Mouse (Mus musculus) limb, embryonic 14.5 days (tissue): Measurements from ENCODE around the gene Gm7247. TPM values are rescaled to one million over a fixed set of nuclear protein-coding genes. Genes with fewer than 3 reads are reported as not detected.
"Not testable (repeated sequence)": the region's sequence is repeated elsewhere in the genome, so short reads cannot be mapped to it uniquely, and the experiment has no call there.

ENCODE experiments used
- ATAC-seq: fragments of 200-750 bp; cut with Nextera tagmentation; 2 replicates; pipeline ENCODE4 v1.8.0; 2017; ENCODE audit warnings: low read depth, moderate number of reproducible peaks, moderate TSS enrichment; ENCODE audit not compliant: low FRiP score
- DNase-seq: peaks from one replicate; pipeline ENCODE4 v3.0.0-alpha.2; 2015; ENCODE audit warnings: low spot score
- H3K27ac ChIP-seq: fragments of 300-500 bp; sonication (generic); replicated peaks from 2 replicates; pipeline ENCODE4 v1.5.1; 2014; ENCODE audit warnings: low read depth, mild to moderate bottlenecking, low read length, moderate library complexity, mixed read lengths
- H3K27me3 ChIP-seq: fragments of 300-500 bp; sonication (generic); 2 replicates; pipeline ENCODE4 v1.6.1; 2014; ENCODE audit warnings: low read length, mixed read lengths; ENCODE audit not compliant: control insufficient read depth, insufficient read depth
- H3K36me3 ChIP-seq: fragments of 300-500 bp; sonication (generic); 2 replicates; pipeline ENCODE4 v1.6.1; 2014; ENCODE audit warnings: mild to moderate bottlenecking, low read length, moderate library complexity, mixed read lengths; ENCODE audit not compliant: control insufficient read depth, insufficient read depth
- H3K4me1 ChIP-seq: fragments of 300-500 bp; sonication (generic); 2 replicates; pipeline ENCODE4 v1.6.1; 2014; ENCODE audit warnings: antibody characterized with exemption, low read length, mixed read lengths; ENCODE audit not compliant: control insufficient read depth, insufficient read depth
- H3K4me2 ChIP-seq: fragments of 300-500 bp; sonication (generic); replicated peaks from 2 replicates; pipeline ENCODE4 v1.6.1; 2014; ENCODE audit warnings: low read depth, mild to moderate bottlenecking, low read length, moderate library complexity; ENCODE audit not compliant: severe bottlenecking
- H3K4me3 ChIP-seq: fragments of 300-500 bp; sonication (generic); replicated peaks from 2 replicates; pipeline ENCODE4 v1.5.1; 2014; ENCODE audit warnings: low read length
- H3K9ac ChIP-seq: fragments of 300-500 bp; sonication (generic); 2 replicates; pipeline ENCODE4 v1.6.1; 2014; ENCODE audit warnings: mild to moderate bottlenecking, low read depth, low read length, moderate library complexity; ENCODE audit not compliant: severe bottlenecking
- H3K9me3 ChIP-seq: fragments of 300-500 bp; sonication (generic); 2 replicates; pipeline ENCODE4 v1.6.1; 2016; ENCODE audit warnings: low read length; ENCODE audit not compliant: control insufficient read depth
- POLR2A ChIP-seq: fragments of 200-500 bp; IDR thresholded peaks from 2 replicates; pipeline ENCODE4 v1.8.0; 2012; ENCODE audit warnings: inconsistent platforms, mild to moderate bottlenecking, moderate library complexity, borderline replicate concordance; ENCODE audit not compliant: insufficient read depth, insufficient read length; ENCODE audit errors: extremely low read depth
- WGBS: fragments of 180-500 bp; shearing (Covaris S2); extraction: QIAGEN DNeasy Blood & Tissue Kit; methylation state at CpG from one replicate; pipeline ENCODE4 v1.1.7; 2014; 5-methylcytosine and 5-hydroxymethylcytosine counted together
- polyA plus RNA-seq, 2 experiments: library from polyadenylated mRNA; depleted of rRNA in 1 of 2; stranded (reverse) in 1 of 2; unstranded in 1 of 2; fragments of >200 nt; fragmentation: Nextera tagmentation in 1 of 2; extraction: Ambion mirVana in 1 of 2; gene quantifications; 2 replicates each; pipeline versions ENCODE4 v1.2.1 to v1.2.3; 2012 to 2014

Gm7247 gene
- polyA plus RNA-seq, 2 experiments = not detected

- no peaks in the 10 kb centered on the region for H3K36me3 ChIP-seq
- no peak for DNase-seq
Measured at GRCm38 (mm10) chr14:51434546-51434945, 73.0 kb downstream of the Gm7247 start.

DNA sequence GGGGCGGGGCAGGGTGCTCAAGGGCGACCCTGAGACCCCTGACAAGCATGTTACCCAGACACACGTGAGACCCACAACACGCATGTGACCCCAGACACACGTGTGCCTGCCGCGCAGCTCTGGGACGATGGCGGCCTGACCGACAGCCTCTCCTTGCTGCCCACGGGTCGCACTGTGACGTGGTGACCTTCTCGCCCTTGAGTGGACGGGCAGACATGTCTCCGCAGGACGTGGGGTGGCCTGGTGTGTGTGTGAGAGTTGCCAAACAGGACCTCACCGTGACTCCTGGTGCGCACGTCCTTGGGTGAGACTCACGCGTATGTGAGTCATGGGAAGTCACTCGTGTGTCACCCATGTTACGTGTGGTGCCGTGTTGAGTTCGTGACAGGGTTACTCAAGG is 73.5 kb downstream of the Gm7247 start:
- no peaks in the 10 kb centered on the region for H3K36me3 ChIP-seq
- ATAC-seq (no peak), DNase-seq (no peak)
- 99% methylated on average over 26 of the region's 26 CpGs for WGBS
- TF ChIP-seq POLR2A = no peak
- H3K9ac ChIP-seq = no peak overlapping the region
- H3K4me1 ChIP-seq = no peaks in the 10 kb centered on the region
- no peak overlapping the region for H3K4me2 ChIP-seq
- no peak overlapping the region for H3K4me3 ChIP-seq
- no peak overlapping the region for H3K27ac ChIP-seq
- H3K9me3 ChIP-seq = 0 out of 2 replicates have a peak, but pooled peaks cover 12% of the 10 kb centered on the region
- H3K27me3 ChIP-seq = no peaks in the 10 kb centered on the region

More at GRCm38 (mm10) chr14:51434546-51434945, 73.0 kb downstream of the Gm7247 start:
- no peaks in the 10 kb centered on the region for H3K4me1 ChIP-seq
- H3K27ac ChIP-seq = no peak overlapping the region
- H3K9ac ChIP-seq = no peak overlapping the region
- WGBS = 90% methylated on average over 16 of the region's 16 CpGs
- no peak overlapping the region for H3K4me3 ChIP-seq
- H3K27me3 ChIP-seq = no peaks in the 10 kb centered on the region
- H3K9me3 ChIP-seq = 0 out of 2 replicates have a peak, but pooled peaks cover 12% of the 10 kb centered on the region
- no peak for ATAC-seq
- H3K4me2 ChIP-seq = no peak overlapping the region
- no peak for TF ChIP-seq POLR2A

- H3K27me3 ChIP-seq = no peaks in the 10 kb centered on the region
- H3K27ac ChIP-seq = no peak overlapping the region
- no peak for ATAC-seq
- no peak overlapping the region for H3K4me3 ChIP-seq
- H3K9me3 ChIP-seq = 0 out of 2 replicates have a peak, but pooled peaks cover 12% of the 10 kb centered on the region
- H3K4me1 ChIP-seq = no peaks in the 10 kb centered on the region
- H3K36me3 ChIP-seq = no peaks in the 10 kb centered on the region
- TF ChIP-seq POLR2A = no peak
- H3K4me2 ChIP-seq = no peak overlapping the region
- WGBS = 81% methylated on average over 4 of the region's 4 CpGs
- no peak for DNase-seq
- H3K9ac ChIP-seq = no peak overlapping the region
Measured at GRCm38 (mm10) chr14:51438955-51439354, 77.4 kb downstream of the Gm7247 start.

- H3K9me3 ChIP-seq, H3K27ac ChIP-seq, H3K9ac ChIP-seq, H3K4me3 ChIP-seq, H3K4me2 ChIP-seq, H3K4me1 ChIP-seq, DNase-seq, ATAC-seq, H3K36me3 ChIP-seq, H3K27me3 ChIP-seq: not testable (repeated sequence)
- 77% methylated on average over 2 of the region's 2 CpGs for WGBS
Measured at GRCm38 (mm10) chr14:51451557-51451956, 90.0 kb downstream of the Gm7247 start, which contains the start of gene Vmn2r89. Gene Vmn2r89, plus strand, starts transcription at chr14:51451857.

DNA sequence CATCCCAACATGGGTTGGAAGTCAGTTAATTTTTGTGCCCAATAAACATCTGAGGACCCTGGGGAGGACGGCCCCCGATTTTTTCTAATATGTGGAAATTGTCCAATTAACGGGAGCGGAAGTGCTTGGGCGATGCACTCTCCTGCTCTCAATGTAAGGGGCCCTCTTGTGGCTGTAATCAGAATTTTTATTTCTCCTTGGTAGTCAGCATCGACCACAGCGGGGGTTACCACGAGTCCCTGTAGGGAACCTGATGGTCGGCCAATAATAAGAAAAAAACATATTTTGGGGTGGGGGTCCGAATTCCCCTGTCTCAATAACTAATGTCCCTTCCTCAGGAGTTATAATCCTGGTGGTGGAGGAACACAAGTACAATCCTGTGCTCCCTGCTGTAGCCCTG is 118.7 kb downstream of the Gm7247 start:
- H3K27ac ChIP-seq, H3K27me3 ChIP-seq, H3K36me3 ChIP-seq, DNase-seq, H3K4me3 ChIP-seq, ATAC-seq, H3K9ac ChIP-seq, H3K4me1 ChIP-seq, H3K4me2 ChIP-seq, H3K9me3 ChIP-seq: not testable (repeated sequence)
- WGBS = 87% methylated on average over 10 of the region's 10 CpGs

- not testable (repeated sequence) for ATAC-seq, H3K36me3 ChIP-seq, H3K9ac ChIP-seq, H3K27me3 ChIP-seq, H3K4me2 ChIP-seq, H3K9me3 ChIP-seq, H3K27ac ChIP-seq, DNase-seq, H3K4me3 ChIP-seq, H3K4me1 ChIP-seq
- 85% methylated on average over 12 of the region's 12 CpGs for WGBS
Measured at GRCm38 (mm10) chr14:51481332-51482015, 119.9 kb downstream of the Gm7247 start.
